Mouse (Mus musculus): ENCODE results near the gene Gnptg.

- TF ChIP-seq ZNF384 (IDR thresholded peaks at IDR 0.05; ENCODE audit: low read depth, low read length) (no peak), ZC3H11A (IDR thresholded peaks at IDR 0.05; ENCODE audit: borderline replicate concordance, low read depth, low read length) (no peak)
Observed at GRCm38 (mm10) chr17:25219492-25220295, 20.2 kb downstream of the Gnptg start.

Data from ES-E14 (cell line).